Mouse (Mus musculus) CH12.LX (cell line): Measurements from ENCODE around the gene Klhdc8b. TPM values are rescaled to one million over a fixed set of nuclear protein-coding genes. Genes with fewer than 3 reads are reported as not detected.

Experiments
- DNase-seq: peaks from one replicate; pipeline ENCODE4 v3.0.0-alpha.2; 2013; ENCODE audit errors: extremely low read depth
- H3K27ac ChIP-seq: 2 replicates; pipeline ENCODE4 v1.5.1; 2012; ENCODE audit warnings: low read depth, mild to moderate bottlenecking, control low read depth, moderate library complexity; ENCODE audit not compliant: insufficient read depth
- H3K27me3 ChIP-seq: replicated peaks from 2 replicates; pipeline ENCODE3; 2012; ENCODE audit warnings: inconsistent platforms
- H3K36me3 ChIP-seq, 2 experiments: replicated peaks in 1 of 2; 2 replicates each; pipeline versions ENCODE3 to v1.6.1; 2012; ENCODE audit warnings: inconsistent platforms in 1 of 2, low read length in 1 of 2, mild to moderate bottlenecking in 1 of 2, mixed read lengths in 1 of 2, moderate library complexity in 1 of 2; ENCODE audit not compliant: control insufficient read depth in 1 of 2, insufficient read depth in 1 of 2
- H3K4me1 ChIP-seq, 2 experiments: 2 replicates each; pipeline ENCODE4 v1.6.1; 2012; ENCODE audit warnings: inconsistent platforms in 1 of 2, moderate library complexity in 1 of 2; ENCODE audit not compliant: insufficient read depth in 2 of 2, control insufficient read depth in 1 of 2
- H3K4me2 ChIP-seq: 2 replicates; pipeline ENCODE4 v1.6.1; 2012; ENCODE audit warnings: low read depth, mild to moderate bottlenecking, control low read depth; ENCODE audit not compliant: poor library complexity, insufficient read depth, severe bottlenecking
- H3K4me3 ChIP-seq, 3 experiments: fragments of 150-350 bp in 1 of 3; sonication (generic) in 1 of 3; replicated peaks in 1 of 3; 2 replicates each; pipeline versions ENCODE3 to v1.5.1; 2011 to 2012; ENCODE audit warnings: low read depth in 2 of 3, low read length in 2 of 3, mild to moderate bottlenecking in 2 of 3, moderate library complexity in 2 of 3, control low read depth in 1 of 3, improper control_type of control experiment in 1 of 3, inconsistent platforms in 1 of 3, mixed read lengths in 1 of 3; ENCODE audit not compliant: poor library complexity in 1 of 3
- H3K79me2 ChIP-seq: replicated peaks from 2 replicates; pipeline ENCODE4 v1.6.1; 2012; ENCODE audit warnings: mild to moderate bottlenecking, moderate library complexity; ENCODE audit not compliant: control insufficient read depth, poor library complexity, insufficient read depth, severe bottlenecking; ENCODE audit errors: extremely low read depth
- H3K9ac ChIP-seq: 2 replicates; pipeline ENCODE4 v1.6.1; 2012; ENCODE audit warnings: low read depth, mild to moderate bottlenecking, control low read depth, moderate library complexity; ENCODE audit not compliant: insufficient read depth
- H3K9me3 ChIP-seq: replicated peaks from 2 replicates; pipeline ENCODE3; 2012; ENCODE audit warnings: low read length, inconsistent platforms, mixed read lengths
- CHD1 ChIP-seq: IDR thresholded peaks from 2 replicates; pipeline ENCODE4 v1.6.1; 2012; ENCODE audit warnings: low read depth, low read length, improper control_type of control experiment, inconsistent platforms
- ELF1 ChIP-seq: IDR thresholded peaks from 2 replicates; pipeline ENCODE4 v1.6.1; 2014; ENCODE audit warnings: low read depth, mild to moderate bottlenecking, inconsistent platforms, low read length, improper control_type of control experiment
- ETS1 ChIP-seq: conservative IDR thresholded peaks from 2 replicates; pipeline ENCODE4 v1.6.1; 2012; ENCODE audit warnings: low read depth, mild to moderate bottlenecking, inconsistent platforms, low read length, improper control_type of control experiment, moderate library complexity
- IRF4 ChIP-seq: IDR thresholded peaks from 2 replicates; pipeline ENCODE4 v1.6.1; 2014; ENCODE audit warnings: low read depth, mild to moderate bottlenecking, inconsistent platforms, low read length, improper control_type of control experiment
- MAZ ChIP-seq: IDR thresholded peaks from 2 replicates; pipeline ENCODE4 v1.6.1; 2012; ENCODE audit warnings: low read depth, mild to moderate bottlenecking, inconsistent platforms, low read length, improper control_type of control experiment, moderate library complexity
- MXI1 ChIP-seq: IDR thresholded peaks from 2 replicates; pipeline ENCODE4 v1.6.1; 2011; ENCODE audit warnings: mild to moderate bottlenecking, low read depth, low read length, improper control_type of control experiment
- NELFE ChIP-seq: IDR thresholded peaks from 2 replicates; pipeline ENCODE4 v1.6.1; 2011; ENCODE audit warnings: low read depth, low read length, improper control_type of control experiment
- NRF1 ChIP-seq: IDR thresholded peaks from 2 replicates; pipeline ENCODE4 v1.6.1; 2014; ENCODE audit warnings: low read depth, mild to moderate bottlenecking, inconsistent platforms, low read length, improper control_type of control experiment, moderate library complexity
- PAX5 ChIP-seq: IDR thresholded peaks from 2 replicates; pipeline ENCODE4 v1.6.1; 2012; ENCODE audit warnings: low read length, inconsistent platforms, mixed read lengths
- POLR2A ChIP-seq: IDR thresholded peaks from 2 replicates; pipeline ENCODE4 v1.6.1; 2011; ENCODE audit warnings: low read depth, mild to moderate bottlenecking, improper control_type of control experiment, low read length
- RAD21 ChIP-seq: IDR thresholded peaks from 2 replicates; pipeline ENCODE4 v1.6.1; 2011; ENCODE audit warnings: low read depth, mild to moderate bottlenecking, low read length, improper control_type of control experiment, moderate library complexity
- SIN3A ChIP-seq: IDR thresholded peaks from 2 replicates; pipeline ENCODE4 v1.6.1; 2012; ENCODE audit warnings: low read length, improper control_type of control experiment, inconsistent platforms
- SMC3 ChIP-seq: IDR thresholded peaks from 2 replicates; pipeline ENCODE4 v1.6.1; 2011; ENCODE audit warnings: low read depth, low read length, improper control_type of control experiment
- UBTF ChIP-seq: IDR thresholded peaks from 2 replicates; pipeline ENCODE4 v1.6.1; 2012; ENCODE audit warnings: low read depth, mild to moderate bottlenecking, inconsistent platforms, low read length, improper control_type of control experiment, moderate library complexity
- USF2 ChIP-seq: conservative IDR thresholded peaks from 2 replicates; pipeline ENCODE4 v1.6.1; 2011; ENCODE audit warnings: low read depth, low read length, improper control_type of control experiment
- ZC3H11A ChIP-seq: IDR thresholded peaks from 2 replicates; pipeline ENCODE4 v1.6.1; 2012; ENCODE audit warnings: low read depth, mild to moderate bottlenecking, inconsistent platforms, low read length, improper control_type of control experiment
- ZMIZ1 ChIP-seq: IDR thresholded peaks from 2 replicates; pipeline ENCODE4 v1.6.1; 2012; ENCODE audit warnings: low read depth, mild to moderate bottlenecking, inconsistent platforms, low read length, improper control_type of control experiment
- ZNF384 ChIP-seq: IDR thresholded peaks from 2 replicates; pipeline ENCODE4 v1.6.1; 2012; ENCODE audit warnings: low read depth, low read length, improper control_type of control experiment, inconsistent platforms
- dilution Hi-C: fragments of 300-500 bp; cut with MboI; formaldehyde crosslinking; loops from 2 replicates; pipeline ENCODE4 v1.14.3; 2020; ENCODE audit warnings: low sequenced_read_pairs; ENCODE audit not compliant: extremely low pct_unique_long_range_greater_than_20kb, extremely low pct_ligation_motif_present
- in situ Hi-C: fragments of 300-500 bp; cut with MboI; formaldehyde crosslinking; loops from 3 replicates; pipeline ENCODE4 v1.14.3; 2019; ENCODE audit warnings: low sequenced_read_pairs, low pct_ligation_motif_present, low pct_unique_long_range_greater_than_20kb, mixed read lengths
- polyA plus RNA-seq: library from polyadenylated mRNA; unstranded; fragments of >175 nt; gene quantifications from 2 replicates; pipeline ENCODE4 v1.2.1, GENCODE M21; 2012; ENCODE audit warnings: low read depth; ENCODE audit not compliant: insufficient read length
- total RNA-seq, 2 experiments: library from RNA; depleted of rRNA; stranded (reverse); fragments of 300-350 nt in 1 of 2; fragments of >200 nt in 1 of 2; gene quantifications; 2 replicates each; pipeline ENCODE4 v1.2.3; 2012 to 2014

Gene Klhdc8b
- total and polyA plus RNA-seq, 3 experiments, result 1.9 to 5.2 (median 3.5) TPM

GRCm38 (mm10) chr9:108411381-108411942, 49.9 kb downstream of the Klhdc8b start:
- Histone ChIP-seq H3K27ac (no peak overlapping the region), H3K4me3 (no peak overlapping the region), H3K9ac (no peak overlapping the region), H3K4me1 (no peaks in the 10 kb centered on the region), H3K27me3 (no peaks in the 10 kb centered on the region), H3K79me2 (no peaks in the 10 kb centered on the region), H3K36me3 (no peaks in the 10 kb centered on the region), H3K9me3 (no peaks in the 10 kb centered on the region), H3K4me2 (no peak overlapping the region)
- in situ Hi-C loops (no loop called here), dilution Hi-C loops (no loop called here)
- TF ChIP-seq NELFE (no peak), MAZ (no peak), ELF1 (no peak), PAX5 (no peak), SIN3A (no peak), SMC3 (no peak), MXI1 (no peak), CHD1 (no peak), IRF4 (no peak), UBTF (no peak), USF2 (no peak), RAD21 (no peak), ETS1 (no peak)
- DNase-seq, result no peak

DNA sequence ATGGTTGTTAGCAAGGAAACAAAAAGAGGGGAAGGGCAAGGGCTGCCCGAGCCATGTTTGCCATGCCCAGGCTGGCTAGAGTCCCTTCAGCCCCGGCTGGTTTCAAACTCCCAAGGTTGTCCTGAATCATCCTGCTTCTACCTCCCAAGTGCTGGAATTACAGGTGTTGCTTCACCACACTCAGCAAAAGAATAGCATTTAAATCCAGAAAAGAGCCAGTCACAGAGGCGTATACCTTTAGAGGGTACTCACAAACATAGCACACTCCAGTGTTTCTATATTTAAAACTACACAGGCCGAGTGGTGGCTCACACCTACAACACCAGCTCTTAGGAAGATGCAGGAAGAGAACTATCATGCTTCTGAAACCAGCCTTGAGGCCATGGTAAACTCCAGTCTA, 51.8 kb downstream of the Klhdc8b start:
- H3K36me3 ChIP-seq, result no peaks in the 10 kb centered on the region
- no peak overlapping the region for H3K4me3 ChIP-seq
- dilution Hi-C loops (no loop called here), in situ Hi-C loops (no loop called here)
- no peak for TF ChIP-seq RAD21
- no peak for TF ChIP-seq NRF1
- no peak for TF ChIP-seq ZNF384
- no peak for TF ChIP-seq POLR2A
- TF ChIP-seq ZMIZ1, result no peak
- TF ChIP-seq ZC3H11A, result no peak
- TF ChIP-seq IRF4, result no peak
- no peaks in the 10 kb centered on the region for H3K9me3 ChIP-seq
- H3K9ac ChIP-seq, result no peak overlapping the region
- H3K4me1 ChIP-seq, result peaks cover 4 to 18% of the 10 kb centered on the region in 2 experiments; a peak in 3 of 4 replicates
- H3K79me2 ChIP-seq, result no peaks in the 10 kb centered on the region
- no peak overlapping the region for H3K27ac ChIP-seq
- no peak overlapping the region for H3K4me2 ChIP-seq
- DNase-seq, result no peak
- no peaks in the 10 kb centered on the region for H3K27me3 ChIP-seq
